Mouse (Mus musculus): ENCODE measurements around the gene Mrpl24.

GRCm38 (mm10) chr3:87884291-87884690 is 35.0 kb upstream of the Mrpl24 start:
- TF ChIP-seq REST (IDR thresholded peaks at IDR 0.05; ENCODE audit: insufficient read depth, insufficient read length) (no peak), MYOG (IDR thresholded peaks at IDR 0.05; ENCODE audit: control insufficient read depth in 1 of 3, insufficient read depth in 1 of 3, insufficient read length in 2 of 3, low read depth in 2 of 3) (no peak)

All from myocyte (in vitro differentiated cells).